Mouse (Mus musculus) G1E (cell line): Measurements from ENCODE around the gene RPS10-NUDT3.

Experiments
- CTCF ChIP-seq: IDR thresholded peaks from 2 replicates; pipeline ENCODE4 v1.5.1; 2012; ENCODE audit warnings: low read depth, low read length, inconsistent platforms, mixed read lengths
- GATA1 ChIP-seq: IDR thresholded peaks from 2 replicates; pipeline ENCODE4 v1.6.1; 2012; ENCODE audit warnings: borderline replicate concordance, low read length, inconsistent platforms, mixed read lengths
- GATA2 ChIP-seq: IDR thresholded peaks from 2 replicates; pipeline ENCODE4 v1.6.1; 2012; ENCODE audit warnings: low read depth, low read length, inconsistent platforms, borderline replicate concordance
- TAL1 ChIP-seq: conservative IDR thresholded peaks from 2 replicates; pipeline ENCODE4 v1.6.1; 2012; ENCODE audit warnings: low read depth, low read length, inconsistent platforms, mixed read lengths

- TF ChIP-seq CTCF = no peak
- TF ChIP-seq GATA2 = no peak
- TF ChIP-seq GATA1 = no peak
- no peak for TF ChIP-seq TAL1
These were observed 101.7 kb downstream of the RPS10-NUDT3 start for GRCm38 (mm10) chr17:27533354-27533753.
